Mouse (Mus musculus) CH12.LX (cell line): Measurements from ENCODE around the gene Srsf6.

Experiments used
- CTCF ChIP-seq, 2 experiments: IDR thresholded peaks in 1 of 2; conservative IDR thresholded peaks in 1 of 2; 2 replicates each; pipeline ENCODE4 v1.5.1; 2011 to 2012; ENCODE audit warnings: low read depth in 2 of 2, low read length in 2 of 2, improper control_type of control experiment in 1 of 2, inconsistent platforms in 1 of 2, mild to moderate bottlenecking in 1 of 2, moderate library complexity in 1 of 2
- EP300 ChIP-seq: IDR thresholded peaks from 2 replicates; pipeline ENCODE4 v1.6.1; 2011; ENCODE audit warnings: low read length, improper control_type of control experiment
- TBP ChIP-seq: conservative IDR thresholded peaks from 2 replicates; pipeline ENCODE4 v1.6.1; 2011; ENCODE audit warnings: low read depth, low read length, improper control_type of control experiment

DNA sequence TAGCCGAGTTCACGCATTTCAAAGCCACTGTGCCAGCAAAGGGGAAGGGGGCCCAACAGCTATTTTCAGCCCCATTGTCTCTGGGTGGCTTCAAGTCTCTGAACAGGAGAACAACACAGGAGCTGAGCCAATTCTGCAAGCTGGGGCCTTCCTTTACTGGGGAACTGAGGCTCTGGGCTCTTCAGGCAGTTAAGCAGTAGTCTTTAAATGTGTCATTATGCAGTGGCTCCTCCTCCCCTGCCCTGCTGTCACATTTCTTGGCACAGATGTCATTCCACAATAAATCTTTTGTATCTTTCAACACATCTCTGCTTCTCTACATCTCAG is 30.8 kb upstream of the Srsf6 start:
- TF ChIP-seq EP300 (no peak), CTCF (conservative IDR thresholded peaks at IDR 0.05 in 1 of 2, IDR thresholded peaks at IDR 0.05 in 1 of 2; ENCODE audit: low read depth in 2 of 2, low read length in 2 of 2) (no peak), TBP (no peak)
